Mouse (Mus musculus) adipocyte (in vitro differentiated cells): ENCODE data around the gene Zfp454.

Experiments used
- DNase-seq: peaks from one replicate; pipeline ENCODE4 v3.0.0-alpha.2; 2016; ENCODE audit warnings: low spot score

The Zfp454 gene

DNA sequence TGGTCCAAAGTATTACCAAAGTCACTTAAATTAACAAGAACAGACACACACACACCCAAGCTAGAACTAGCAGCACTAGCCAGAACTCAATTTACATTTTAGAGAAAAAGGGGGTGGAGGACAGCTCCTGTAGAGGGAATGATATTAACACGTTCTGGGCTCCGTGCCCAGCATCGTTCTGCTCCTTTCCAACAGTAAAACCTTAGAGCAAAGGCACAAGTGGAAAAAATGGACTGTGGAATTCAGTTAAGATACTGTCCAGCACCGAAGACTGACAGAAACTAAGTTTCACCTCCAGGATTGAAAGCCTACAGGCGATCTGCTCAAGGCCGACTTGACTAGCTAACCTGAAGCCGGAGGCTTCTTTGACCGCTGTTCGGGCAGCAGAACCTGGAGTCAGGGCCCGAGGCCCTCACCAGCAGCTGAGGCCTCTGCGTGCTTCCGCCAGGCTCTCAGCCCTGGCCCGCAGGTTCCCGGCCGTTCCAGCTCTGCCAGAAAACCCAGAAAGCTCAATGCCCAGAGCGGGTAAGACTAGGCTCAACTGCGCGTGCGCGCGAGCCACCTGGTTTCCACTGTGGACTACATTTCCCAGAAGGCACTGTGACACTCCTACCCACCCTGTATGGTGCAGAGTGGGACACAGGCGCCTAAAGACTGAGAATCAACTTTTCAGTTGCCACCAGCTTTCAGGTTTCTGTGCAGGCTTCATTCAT, 46.3 kb downstream of the Zfp454 start, which contains the start of gene Zfp879:
Zfp879 (minus strand) TSS at position 530 of the 713 bp plus-strand sequence.
- no peak for DNase-seq

DNA sequence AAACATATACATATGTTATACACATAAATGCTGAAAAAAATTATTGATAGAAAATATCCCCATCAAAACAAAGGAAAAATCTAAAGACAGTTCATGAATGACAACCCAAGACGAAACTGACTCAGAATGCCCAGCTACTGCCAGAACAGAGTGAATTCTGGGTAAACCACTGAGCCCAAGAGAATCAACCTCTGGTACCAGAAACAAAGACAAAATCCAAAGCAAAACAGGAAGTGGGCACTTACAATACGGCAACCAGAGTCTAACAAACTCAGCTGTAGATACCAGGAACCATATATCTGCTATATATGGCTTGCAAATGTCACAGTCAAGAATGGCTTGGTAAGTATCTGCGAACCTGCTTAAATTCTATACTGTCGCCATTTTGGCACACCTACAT, 51.7 kb downstream of the Zfp454 start:
- no peak for DNase-seq

DNA sequence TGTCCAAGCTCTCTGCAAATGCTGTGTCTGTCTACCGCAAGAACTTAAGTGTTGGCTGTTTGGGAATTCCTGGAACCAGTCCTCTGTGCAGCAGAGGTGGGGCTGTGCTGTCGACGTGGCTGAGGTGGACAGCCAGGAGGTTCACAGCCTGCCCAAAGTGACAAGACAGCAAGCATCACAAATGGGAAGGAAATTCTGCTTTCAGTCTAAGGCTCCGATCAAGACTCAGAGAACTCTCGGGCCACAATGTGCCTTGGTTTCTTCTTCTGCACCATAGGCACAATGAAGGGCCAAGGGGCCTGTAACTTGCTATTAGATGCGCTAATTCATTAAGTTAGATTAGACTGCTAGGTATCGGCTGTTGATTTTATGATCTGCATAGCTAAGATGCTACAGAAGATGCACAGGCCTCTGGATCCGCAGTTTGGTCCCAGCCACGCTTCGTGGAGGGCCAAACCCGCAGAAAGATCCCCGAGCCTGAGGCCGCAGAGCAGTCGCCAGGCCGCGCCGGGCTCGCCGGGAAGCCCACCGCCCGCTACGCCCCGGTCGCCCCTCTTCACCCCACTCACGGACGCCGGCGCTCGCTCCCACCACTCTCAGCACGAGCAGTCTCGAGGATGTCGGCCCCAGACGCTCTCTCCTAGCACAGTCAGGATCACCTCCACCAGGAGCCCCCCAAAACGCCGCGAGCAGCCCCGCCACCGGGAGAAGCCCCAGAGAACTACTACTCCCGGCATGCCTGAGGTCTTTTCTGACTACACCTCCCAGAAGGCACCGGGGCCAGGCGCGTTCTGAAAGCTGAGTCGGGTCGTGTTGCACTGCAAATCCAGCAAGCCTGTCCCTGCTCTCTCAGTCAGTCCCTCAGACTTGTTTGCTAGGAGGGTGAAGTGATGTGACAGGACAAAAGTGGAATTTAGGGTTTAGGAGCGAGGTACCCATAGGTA, 60.2 kb downstream of the Zfp454 start, which contains the start of gene Zfp354c:
Zfp354c (minus strand) TSS at position 715 of the 944 bp plus-strand sequence.
- DNase-seq: peak; percentile 68

DNA sequence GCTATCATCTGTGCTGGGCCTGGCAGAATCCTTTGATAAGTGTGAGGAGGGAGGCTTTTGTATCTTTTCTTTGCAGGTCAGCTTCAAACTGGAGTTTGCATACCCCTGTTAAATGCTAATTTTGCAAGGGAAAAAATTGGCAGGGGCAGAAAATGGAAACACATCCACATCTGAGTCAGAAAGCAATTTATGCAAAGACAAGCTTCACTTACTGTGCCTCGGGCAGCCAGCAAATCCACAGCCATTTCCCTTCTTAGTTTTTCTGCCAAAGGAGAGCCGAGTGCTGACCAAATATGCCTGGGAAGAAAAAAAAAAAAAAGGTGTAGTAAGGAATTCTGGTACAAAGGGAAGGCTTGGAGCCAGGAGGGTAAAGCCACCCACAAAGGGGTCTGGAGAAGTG, 61.2 kb downstream of the Zfp454 start:
- DNase-seq: no peak
